Mouse (Mus musculus) midbrain, postnatal 0 days (tissue): ENCODE measurements around the gene Sar1a. TPM values are rescaled to one million over a fixed set of nuclear protein-coding genes. Genes with fewer than 3 reads are reported as not detected.

ENCODE experiments used
- ATAC-seq: fragments of 200-750 bp; cut with Nextera tagmentation; 2 replicates; pipeline ENCODE4 v1.8.0; 2017; ENCODE audit warnings: moderate number of reproducible peaks, mild to moderate bottlenecking, moderate TSS enrichment, moderate library complexity; ENCODE audit not compliant: low FRiP score
- DNase-seq: peaks from one replicate; pipeline ENCODE4 v3.0.0-alpha.2; 2015; ENCODE audit warnings: low spot score
- H3K27ac ChIP-seq: fragments of 300-500 bp; sonication (generic); 2 replicates; pipeline ENCODE4 v1.5.1; 2014; ENCODE audit warnings: low read depth, mild to moderate bottlenecking, low read length, mixed read lengths
- H3K27me3 ChIP-seq: fragments of 300-500 bp; sonication (generic); 2 replicates; pipeline ENCODE4 v1.6.1; 2014; ENCODE audit warnings: low read length, control low read depth, mixed read lengths; ENCODE audit not compliant: insufficient read depth
- H3K36me3 ChIP-seq: fragments of 300-500 bp; sonication (generic); 2 replicates; pipeline ENCODE4 v1.6.1; 2014; ENCODE audit warnings: low read length, control low read depth, mixed read lengths; ENCODE audit not compliant: insufficient read depth
- H3K4me1 ChIP-seq: fragments of 300-500 bp; sonication (generic); 2 replicates; pipeline ENCODE4 v1.6.1; 2014; ENCODE audit warnings: mild to moderate bottlenecking, control low read depth, antibody characterized with exemption, low read length, mixed read lengths; ENCODE audit not compliant: insufficient read depth
- H3K4me2 ChIP-seq: fragments of 300-500 bp; sonication (generic); 2 replicates; pipeline ENCODE4 v1.6.1; 2014; ENCODE audit warnings: low read depth, mild to moderate bottlenecking, low read length, mixed read lengths; ENCODE audit not compliant: poor library complexity, severe bottlenecking
- H3K4me3 ChIP-seq: fragments of 300-500 bp; sonication (generic); 2 replicates; pipeline ENCODE4 v1.5.1; 2014; ENCODE audit warnings: low read depth, mild to moderate bottlenecking, low read length, moderate library complexity
- H3K9ac ChIP-seq: fragments of 300-500 bp; sonication (generic); replicated peaks from 2 replicates; pipeline ENCODE4 v1.6.1; 2014; ENCODE audit warnings: mild to moderate bottlenecking, low read length, moderate library complexity, mixed read lengths; ENCODE audit not compliant: poor library complexity, severe bottlenecking
- H3K9me3 ChIP-seq: fragments of 300-500 bp; sonication (generic); 2 replicates; pipeline ENCODE4 v1.6.1; 2016; ENCODE audit warnings: low read length, control low read depth
- CTCF ChIP-seq: IDR thresholded peaks from 2 replicates; pipeline ENCODE4 v1.5.1; 2016; ENCODE audit warnings: antibody characterized with exemption, mild to moderate bottlenecking
- WGBS: fragments of 180-500 bp; shearing (Covaris S2); extraction: QIAGEN DNeasy Blood & Tissue Kit; methylation state at CpG from one replicate; pipeline ENCODE4 v1.1.7; 2014; 5-methylcytosine and 5-hydroxymethylcytosine counted together
- polyA plus RNA-seq: library from polyadenylated mRNA; unstranded; fragments of >200 nt; fragmentation: Nextera tagmentation; extraction: Ambion mirVana; gene quantifications from 2 replicates; pipeline ENCODE4 v1.2.1, GENCODE M21; 2015
- total RNA-seq: library from RNA; depleted of rRNA; stranded (reverse); fragments of >200 nt; gene quantifications from 2 replicates; pipeline ENCODE4 v1.2.3, GENCODE M21; 2014

Gene Sar1a
- total and polyA plus RNA-seq, 2 experiments from 2014 or later, result 141 to 197 TPM

- Histone ChIP-seq H3K27ac (no peak overlapping the region), H3K4me1 (no peaks in the 10 kb centered on the region), H3K9ac (no peak overlapping the region), H3K9me3 (no peaks in the 10 kb centered on the region), H3K36me3 (peaks cover 13% of the 10 kb centered on the region), H3K4me3 (no peak overlapping the region), H3K4me2 (no peak overlapping the region), H3K27me3 (no peaks in the 10 kb centered on the region)
- WGBS, result 80% methylated on average over 4 of the region's 4 CpGs
- TF ChIP-seq CTCF, result no peak
- no peak for DNase-seq
- no peak for ATAC-seq
Observed at GRCm38 (mm10) chr10:61704663-61705062, 24.6 kb downstream of the Sar1a start.

- no peaks in the 10 kb centered on the region for H3K27me3 ChIP-seq
- no peak overlapping the region for H3K27ac ChIP-seq
- H3K4me2 ChIP-seq, result no peak overlapping the region
- H3K36me3 ChIP-seq, result peaks cover 13% of the 10 kb centered on the region
- DNase-seq, result no peak
- no peaks in the 10 kb centered on the region for H3K4me1 ChIP-seq
- WGBS, result 85% methylated on average over 6 of the region's 6 CpGs
- H3K9me3 ChIP-seq, result no peaks in the 10 kb centered on the region
- no peak overlapping the region for H3K9ac ChIP-seq
- no peak for ATAC-seq
- no peak for TF ChIP-seq CTCF
- H3K4me3 ChIP-seq, result no peak overlapping the region
Observed at GRCm38 (mm10) chr10:61706412-61707375, 26.6 kb downstream of the Sar1a start.

DNA sequence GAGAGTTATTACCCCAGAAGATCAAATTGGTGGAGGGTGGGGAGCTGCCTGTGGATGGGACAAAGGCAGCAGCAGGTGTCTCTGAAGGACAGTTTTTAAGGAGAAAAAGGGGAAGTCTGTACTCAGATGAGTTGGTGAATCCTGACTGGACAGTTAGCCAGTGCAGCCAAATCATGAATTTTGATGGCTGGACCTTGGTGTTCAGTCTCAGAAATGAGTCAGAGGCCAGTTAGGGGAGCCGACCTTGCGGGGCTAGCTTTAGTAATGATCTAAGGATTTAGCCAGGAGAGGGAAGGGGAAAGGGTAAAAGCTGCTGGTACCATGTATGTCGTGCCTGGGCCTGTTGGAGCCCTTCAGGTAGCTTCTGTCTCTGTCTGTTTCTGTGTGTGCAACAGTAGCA is 33.5 kb downstream of the Sar1a start:
- 76% methylated on average over 3 of the region's 3 CpGs for WGBS
- no peaks in the 10 kb centered on the region for H3K4me1 ChIP-seq
- no peak overlapping the region for H3K4me3 ChIP-seq
- no peaks in the 10 kb centered on the region for H3K9me3 ChIP-seq
- no peak for TF ChIP-seq CTCF
- no peak overlapping the region for H3K27ac ChIP-seq
- H3K4me2 ChIP-seq, result no peak overlapping the region
- no peak for DNase-seq
- H3K27me3 ChIP-seq, result 0 out of 2 replicates have a peak, but pooled peaks cover 2% of the 10 kb centered on the region
- no peak overlapping the region for H3K9ac ChIP-seq
- no peaks in the 10 kb centered on the region for H3K36me3 ChIP-seq
- no peak for ATAC-seq

DNA sequence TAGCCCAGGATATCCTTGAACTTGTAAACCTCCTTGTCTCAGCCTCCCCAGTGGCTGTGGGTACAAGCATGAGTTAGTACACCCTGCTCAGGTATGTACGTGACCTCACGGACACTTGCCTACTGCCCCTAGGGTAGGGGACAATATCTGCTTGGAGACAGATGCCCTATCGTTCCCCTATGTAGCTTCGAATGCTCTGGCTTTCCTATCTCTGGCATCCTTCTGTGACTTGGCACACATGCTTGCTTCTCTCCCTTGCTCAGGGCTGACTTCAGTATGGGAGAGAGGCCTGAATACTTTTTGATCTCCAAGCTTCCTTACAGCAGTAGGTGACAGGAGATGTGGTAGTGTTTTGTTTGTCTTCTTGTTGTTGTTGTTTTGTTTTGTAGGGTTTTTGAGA is 34.0 kb downstream of the Sar1a start:
- Histone ChIP-seq H3K4me2 (no peak overlapping the region), H3K9me3 (no peaks in the 10 kb centered on the region), H3K27me3 (0 out of 2 replicates have a peak, but pooled peaks cover 2% of the 10 kb centered on the region), H3K36me3 (no peaks in the 10 kb centered on the region), H3K9ac (no peak overlapping the region), H3K27ac (no peak overlapping the region), H3K4me3 (no peak overlapping the region), H3K4me1 (no peaks in the 10 kb centered on the region)
- ATAC-seq (no peak), DNase-seq (no peak)
- 96% methylated on average over 4 of the region's 4 CpGs for WGBS
- no peak for TF ChIP-seq CTCF

DNA sequence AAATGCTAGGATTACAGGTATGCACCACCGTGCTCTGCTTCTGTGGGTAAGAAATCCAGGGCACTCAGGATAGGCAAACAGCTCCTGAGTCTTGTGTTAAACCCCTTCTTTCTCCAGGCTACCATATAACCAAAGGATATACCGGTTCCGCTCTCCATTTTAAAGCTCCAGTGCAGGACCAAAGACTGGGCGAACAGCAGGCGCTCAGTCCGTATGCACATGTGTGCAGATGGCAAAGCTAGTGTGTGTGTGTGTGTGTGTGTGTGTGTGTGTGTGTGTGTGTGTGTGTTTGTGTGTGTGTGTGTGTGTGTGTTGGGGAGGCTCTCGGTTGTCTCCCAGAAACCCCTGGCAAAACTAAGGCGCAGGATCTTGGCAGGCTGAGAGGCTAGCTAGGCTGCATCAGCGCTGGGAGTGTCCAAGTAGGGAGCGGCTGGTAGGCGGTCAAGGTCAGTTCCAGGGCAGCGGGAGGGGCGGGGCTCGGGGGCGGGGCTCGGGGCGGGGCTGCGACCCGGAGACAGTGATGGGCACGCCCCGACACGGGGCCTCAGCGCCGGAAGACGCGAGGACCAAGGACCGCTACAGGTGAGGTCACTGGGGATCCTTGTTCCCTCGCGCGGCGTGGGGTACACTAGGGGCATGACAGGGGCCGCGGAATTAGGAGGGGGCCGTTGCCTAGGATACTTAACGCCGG is 34.8 kb downstream of the Sar1a start, which contains the start of gene Aifm2:
Aifm2 (plus strand) TSS at position 493 of the 691 bp plus-strand sequence.
- H3K9ac ChIP-seq, result peak within 1 kb of the TSS; percentile 69
- TF ChIP-seq CTCF, result no peak
- peak; percentile 66 for DNase-seq
- no peak within 1 kb of the TSS for H3K27ac ChIP-seq
- H3K4me1 ChIP-seq, result no peaks in the 10 kb centered on the region
- H3K27me3 ChIP-seq, result 0 out of 2 replicates have a peak, but pooled peaks cover 2% of the 10 kb centered on the region
- WGBS, result 16% methylated on average over 28 of the region's 36 CpGs
- no peaks in the 10 kb centered on the region for H3K36me3 ChIP-seq
- peak within 1 kb of the TSS; percentile 53 for H3K4me3 ChIP-seq
- no peaks in the 10 kb centered on the region for H3K9me3 ChIP-seq
- ATAC-seq, result peak; percentile 73
- peak within 1 kb of the TSS; percentile 85 for H3K4me2 ChIP-seq
